Mouse (Mus musculus) cortical plate, adult 2 months (tissue): ENCODE data around the gene Sox13.

Experiments used
- CTCF ChIP-seq: fragments of 200-500 bp; IDR thresholded peaks from 2 replicates; pipeline ENCODE4 v1.5.1; 2011; ENCODE audit warnings: mild to moderate bottlenecking, control low read depth, low read length; ENCODE audit not compliant: insufficient read depth; ENCODE audit errors: extremely low read depth
- POLR2A ChIP-seq: fragments of 200-500 bp; IDR thresholded peaks from 2 replicates; pipeline ENCODE4 v1.6.1; 2011; ENCODE audit warnings: mild to moderate bottlenecking, low read length, control low read depth; ENCODE audit not compliant: insufficient read depth; ENCODE audit errors: extremely low read depth

DNA sequence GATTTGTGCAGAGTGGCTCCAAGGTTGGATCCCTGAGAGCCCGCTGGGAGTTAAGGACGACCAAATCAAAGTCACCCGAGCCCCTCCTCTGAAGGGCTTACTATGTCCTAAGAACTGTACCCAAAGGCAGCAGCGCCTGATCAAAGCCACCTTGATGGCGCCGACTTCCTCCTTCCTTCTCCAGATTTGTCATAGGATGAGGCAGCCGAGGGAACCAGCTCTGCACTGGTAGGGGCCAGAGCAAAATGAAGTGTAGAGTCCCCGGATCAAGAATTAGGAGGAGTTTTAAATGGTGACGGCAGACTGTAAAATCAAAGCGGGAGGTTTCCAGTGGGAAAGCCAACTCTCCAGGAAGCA lies 10.6 kb upstream of the Sox13 start:
- TF ChIP-seq CTCF (no peak), POLR2A (no peak)
